Mouse (Mus musculus) midbrain, embryonic 15.5 days (tissue): ENCODE measurements around the gene Shisa8. TPM values are rescaled to one million over a fixed set of nuclear protein-coding genes. Genes with fewer than 3 reads are reported as not detected.
"Not testable (repeated sequence)": the region's sequence is repeated elsewhere in the genome, so short reads cannot be mapped to it uniquely, and the experiment has no call there.

Experiments
- ATAC-seq: fragments of 200-750 bp; cut with Nextera tagmentation; replicated peaks from 2 replicates; pipeline ENCODE4 v1.8.0; 2017; ENCODE audit warnings: moderate TSS enrichment
- H3K27ac ChIP-seq: fragments of 300-500 bp; sonication (generic); 2 replicates; pipeline ENCODE4 v1.5.1; 2015; ENCODE audit warnings: mild to moderate bottlenecking, inconsistent platforms
- H3K27me3 ChIP-seq: fragments of 300-500 bp; sonication (generic); replicated peaks from 2 replicates; pipeline ENCODE4 v1.6.1; 2015; ENCODE audit warnings: inconsistent platforms
- H3K36me3 ChIP-seq: fragments of 300-500 bp; sonication (generic); replicated peaks from 2 replicates; pipeline ENCODE4 v1.6.1; 2015; ENCODE audit warnings: inconsistent platforms
- H3K4me1 ChIP-seq: fragments of 300-500 bp; sonication (generic); 2 replicates; pipeline ENCODE4 v1.6.1; 2015; ENCODE audit warnings: inconsistent platforms
- H3K4me2 ChIP-seq: fragments of 300-500 bp; sonication (generic); 2 replicates; pipeline ENCODE4 v1.6.1; 2015; ENCODE audit warnings: inconsistent platforms, mild to moderate bottlenecking, moderate library complexity
- H3K4me3 ChIP-seq: fragments of 300-500 bp; sonication (generic); 2 replicates; pipeline ENCODE4 v1.5.1; 2015; ENCODE audit warnings: mild to moderate bottlenecking, inconsistent platforms
- H3K9ac ChIP-seq: fragments of 300-500 bp; sonication (generic); 2 replicates; pipeline ENCODE4 v1.6.1; 2015; ENCODE audit warnings: mild to moderate bottlenecking, inconsistent platforms
- H3K9me3 ChIP-seq: fragments of 300-500 bp; sonication (generic); 2 replicates; pipeline ENCODE4 v1.6.1; 2016; ENCODE audit warnings: inconsistent platforms
- WGBS: fragments of 180-500 bp; shearing (Covaris S2); methylation state at CpG from one replicate; pipeline ENCODE4 v1.1.7; 2015; ENCODE audit warnings: mixed read lengths; 5-methylcytosine and 5-hydroxymethylcytosine counted together
- polyA plus RNA-seq: library from polyadenylated mRNA; unstranded; fragments of >200 nt; fragmentation: Nextera tagmentation; extraction: Ambion mirVana; gene quantifications from 2 replicates; pipeline ENCODE4 v1.2.1, GENCODE M21; 2015

Shisa8 gene
- 1.1 and 1.5 TPM in 2 replicates for polyA plus RNA-seq

DNA sequence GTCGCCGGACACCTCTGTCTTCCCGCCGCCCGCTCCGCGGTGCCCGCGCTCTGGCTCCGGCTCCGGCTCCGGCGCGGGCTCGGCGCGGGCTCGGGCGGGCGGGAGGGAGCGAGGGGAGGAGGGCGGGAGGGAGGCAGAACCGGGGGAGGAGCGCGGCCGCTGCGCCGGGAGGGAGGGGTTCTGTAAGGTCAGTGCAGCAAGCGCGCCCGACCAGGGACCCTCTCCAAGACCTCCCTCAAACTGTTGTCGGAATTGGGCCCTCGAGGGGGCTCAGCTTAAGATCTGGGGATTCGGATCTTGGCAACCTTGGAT is at the start of gene Shisa8:
TSS of gene Shisa8 (minus strand) at position 64 of the 312 bp plus-strand sequence.
- peaks cover 29% of the 10 kb centered on the region for H3K4me1 ChIP-seq
- ATAC-seq: no peak
- H3K9me3 ChIP-seq: no peaks in the 10 kb centered on the region
- H3K4me2 ChIP-seq: peak within 1 kb of the TSS; percentile 69
- WGBS: 0% methylated on average over 29 of the region's 34 CpGs
- H3K36me3 ChIP-seq: no peaks in the 10 kb centered on the region
- no peak within 1 kb of the TSS for H3K27ac ChIP-seq
- peaks cover 63% of the 10 kb centered on the region for H3K27me3 ChIP-seq
- H3K4me3 ChIP-seq: peak within 1 kb of the TSS; percentile 37
- H3K9ac ChIP-seq: peak within 1 kb of the TSS; percentile 12

DNA sequence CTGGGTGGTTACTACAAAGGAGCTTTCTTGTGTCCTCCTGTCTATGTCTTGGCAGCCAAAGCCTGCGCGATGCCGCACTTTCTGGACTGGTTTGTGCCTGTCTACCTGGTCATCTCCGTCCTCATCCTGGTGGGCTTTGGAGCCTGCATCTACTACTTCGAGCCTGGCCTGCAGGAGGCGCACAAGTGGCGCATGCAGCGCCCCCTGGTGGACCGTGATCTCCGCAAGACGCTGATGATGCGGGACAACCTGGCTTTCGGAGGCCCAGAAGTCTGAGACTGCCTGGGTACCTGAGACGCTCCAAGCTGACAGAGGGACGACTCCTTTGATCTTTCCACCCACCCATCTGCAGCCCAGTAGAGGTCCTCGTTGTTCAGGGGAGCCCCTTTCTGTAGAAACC is 46.9 kb upstream of the Shisa8 start:
- Histone ChIP-seq H3K4me1 (peaks cover 31% of the 10 kb centered on the region), H3K4me2 (no peak overlapping the region), H3K27me3 (no peaks in the 10 kb centered on the region), H3K27ac (no peak overlapping the region), H3K36me3 (no peaks in the 10 kb centered on the region), H3K9ac (no peak overlapping the region), H3K4me3 (no peak overlapping the region), H3K9me3 (no peaks in the 10 kb centered on the region)
- 12% methylated on average over 16 of the region's 16 CpGs for WGBS
- no peak for ATAC-seq

DNA sequence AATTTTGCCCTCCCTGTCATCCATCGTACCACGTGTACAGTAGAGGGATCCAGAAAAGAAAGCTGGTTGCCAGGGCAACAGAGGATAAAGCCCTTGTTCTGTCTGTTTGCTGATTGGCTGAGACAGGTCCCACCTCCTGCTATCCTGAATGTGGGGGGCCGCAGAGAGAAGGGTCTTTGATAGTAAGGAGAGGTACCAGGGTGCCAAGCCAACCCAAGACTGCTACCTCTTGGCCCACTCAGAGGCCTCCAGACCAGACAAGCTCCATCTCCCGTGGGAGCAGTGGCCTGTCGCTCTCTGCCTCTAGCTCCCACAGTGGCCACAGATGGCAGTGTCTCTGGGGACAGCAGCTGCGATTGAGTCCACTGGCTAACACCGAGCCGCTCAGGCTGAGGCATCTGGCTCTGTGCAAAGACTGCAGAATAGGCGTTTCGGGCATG is 43.3 kb upstream of the Shisa8 start:
- WGBS: 1% methylated on average over 10 of the region's 10 CpGs

DNA sequence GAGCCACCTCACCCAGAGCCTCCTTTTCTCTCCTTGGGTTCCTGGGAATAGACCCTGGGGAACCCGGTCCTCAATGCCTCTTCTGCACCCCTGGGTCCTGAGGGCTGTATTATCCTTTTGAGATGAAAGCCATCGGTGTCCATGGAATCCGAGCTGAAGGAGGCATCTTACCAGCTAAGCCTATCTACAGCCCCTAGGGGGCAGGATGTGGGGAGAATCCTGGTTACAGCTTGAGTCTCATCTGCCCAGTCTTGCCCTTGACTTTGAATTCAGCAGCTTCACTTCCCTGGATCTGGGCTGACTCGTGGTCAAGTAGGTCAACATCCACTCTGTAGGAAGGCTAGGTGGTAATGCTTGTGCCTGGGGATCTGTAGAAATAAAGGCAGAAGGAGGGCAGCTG is 42.6 kb upstream of the Shisa8 start:
- H3K4me3 ChIP-seq: no peak overlapping the region; the same call in 1 of the 2 replicates
- no peak overlapping the region for H3K9ac ChIP-seq
- peak; percentile 10 for ATAC-seq
- no peaks in the 10 kb centered on the region for H3K27me3 ChIP-seq
- no peaks in the 10 kb centered on the region for H3K36me3 ChIP-seq
- peaks cover 31% of the 10 kb centered on the region for H3K4me1 ChIP-seq
- peak overlapping the region; percentile 89 for H3K27ac ChIP-seq
- WGBS: 44% methylated on average over 4 of the region's 4 CpGs
- no peaks in the 10 kb centered on the region for H3K9me3 ChIP-seq
- H3K4me2 ChIP-seq: peak overlapping the region; percentile 63

More for the DNA sequence above, 43.3 kb upstream of the Shisa8 start:
- Histone ChIP-seq H3K9me3 (no peaks in the 10 kb centered on the region), H3K27me3 (no peaks in the 10 kb centered on the region), H3K4me1 (peaks cover 31% of the 10 kb centered on the region), H3K4me3 (peak overlapping the region; percentile 53), H3K36me3 (no peaks in the 10 kb centered on the region), H3K4me2 (peak overlapping the region; percentile 63), H3K27ac (peak overlapping the region; percentile 89), H3K9ac (peak overlapping the region; percentile 66)
- peak; percentile 94 for ATAC-seq

DNA sequence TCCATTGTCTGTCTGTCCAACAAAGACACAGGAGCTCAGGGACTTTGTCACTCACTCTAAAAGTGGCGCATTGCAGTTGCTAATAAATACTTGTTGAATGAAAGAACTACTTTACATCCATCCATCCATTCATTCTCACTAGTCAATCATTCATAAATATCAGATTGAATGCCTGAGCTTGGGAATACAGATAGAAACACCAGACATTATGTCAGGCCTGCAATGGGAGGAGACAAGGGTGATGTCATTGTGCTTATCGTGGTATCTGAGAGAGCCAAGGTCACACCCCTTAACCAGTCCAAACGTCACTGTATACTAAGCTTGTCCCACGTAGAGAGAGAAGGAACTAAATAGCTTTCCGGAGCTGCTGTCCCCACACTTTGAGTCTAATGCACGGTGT is 39.5 kb upstream of the Shisa8 start, which contains the start of gene 1500009C09Rik:
TSS of gene 1500009C09Rik (plus strand) at position 301 of the 400 bp plus-strand sequence.
- H3K4me2 ChIP-seq: no peak within 1 kb of the TSS
- no peak within 1 kb of the TSS for H3K27ac ChIP-seq
- H3K27me3 ChIP-seq: no peaks in the 10 kb centered on the region
- H3K9ac ChIP-seq: no peak within 1 kb of the TSS
- H3K4me1 ChIP-seq: peaks cover 20% of the 10 kb centered on the region
- no peaks in the 10 kb centered on the region for H3K9me3 ChIP-seq
- ATAC-seq: no peak
- no peaks in the 10 kb centered on the region for H3K36me3 ChIP-seq
- no peak within 1 kb of the TSS for H3K4me3 ChIP-seq
- 91% methylated on average over 6 of the region's 6 CpGs for WGBS

DNA sequence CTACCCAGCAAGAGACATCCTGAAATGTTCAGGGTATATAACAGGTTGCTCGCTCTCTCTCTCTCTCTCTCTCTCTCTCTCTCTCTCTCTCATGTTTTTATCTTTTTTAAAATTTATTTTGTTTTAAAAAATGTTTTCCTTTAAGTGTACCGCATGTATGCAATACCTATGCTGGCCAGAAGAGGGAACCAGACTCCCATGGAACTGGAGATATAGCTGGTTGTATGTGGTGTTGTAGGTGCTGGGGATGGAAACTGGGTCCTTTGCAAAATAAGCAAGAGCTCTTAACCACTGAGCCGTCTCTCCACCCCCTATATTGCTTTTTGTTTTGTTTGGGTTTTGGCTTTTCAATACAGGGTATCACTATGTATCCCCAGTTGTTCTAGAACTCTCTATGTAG is 39.0 kb upstream of the Shisa8 start:
- no peak for ATAC-seq
- Histone ChIP-seq H3K4me2 (no peak overlapping the region), H3K27me3 (no peaks in the 10 kb centered on the region), H3K27ac (no peak overlapping the region), H3K4me1 (peaks cover 15% of the 10 kb centered on the region), H3K9ac (no peak overlapping the region), H3K36me3 (no peaks in the 10 kb centered on the region), H3K4me3 (no peak overlapping the region), H3K9me3 (no peaks in the 10 kb centered on the region)
- WGBS: 100% methylated on average over 3 of the region's 3 CpGs

DNA sequence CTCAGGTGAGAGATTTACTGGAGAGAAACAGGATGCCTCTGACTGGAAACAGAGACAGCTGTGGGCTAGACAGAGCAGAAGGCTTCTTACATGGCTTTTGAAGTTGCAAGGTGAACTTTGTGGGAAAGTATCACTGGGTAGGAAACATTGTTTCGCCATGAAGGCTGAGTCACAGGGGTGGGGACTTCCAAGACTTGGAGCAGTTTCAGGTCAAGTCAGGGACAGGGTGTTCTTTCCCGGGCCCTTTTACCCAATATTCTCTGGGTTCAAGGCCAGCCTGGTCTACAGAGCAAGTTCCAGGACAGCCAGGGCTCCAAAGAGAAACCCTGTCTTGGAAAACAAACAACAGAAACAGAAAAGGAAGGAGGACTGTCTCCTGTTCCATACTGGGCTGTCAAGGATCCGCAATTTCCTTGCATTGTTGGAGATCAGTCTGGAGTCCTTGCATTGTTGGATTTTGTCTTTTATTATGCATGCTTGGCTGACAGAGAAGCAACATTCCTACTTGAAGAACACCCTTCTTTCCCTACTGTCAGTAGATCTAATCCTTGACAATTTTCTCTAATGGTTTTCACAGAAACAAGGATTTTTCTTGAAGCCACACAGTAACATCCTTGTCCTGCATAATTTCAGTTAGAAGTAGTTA is 34.6 kb upstream of the Shisa8 start:
- Histone ChIP-seq H3K4me2 (no peak overlapping the region), H3K4me1 (peaks cover 9% of the 10 kb centered on the region), H3K9me3 (no peaks in the 10 kb centered on the region), H3K9ac (no peak overlapping the region), H3K27ac (no peak overlapping the region), H3K4me3 (no peak overlapping the region), H3K36me3 (no peaks in the 10 kb centered on the region), H3K27me3 (no peaks in the 10 kb centered on the region)
- WGBS: 79% methylated on average over 3 of the region's 3 CpGs
- ATAC-seq: no peak

DNA sequence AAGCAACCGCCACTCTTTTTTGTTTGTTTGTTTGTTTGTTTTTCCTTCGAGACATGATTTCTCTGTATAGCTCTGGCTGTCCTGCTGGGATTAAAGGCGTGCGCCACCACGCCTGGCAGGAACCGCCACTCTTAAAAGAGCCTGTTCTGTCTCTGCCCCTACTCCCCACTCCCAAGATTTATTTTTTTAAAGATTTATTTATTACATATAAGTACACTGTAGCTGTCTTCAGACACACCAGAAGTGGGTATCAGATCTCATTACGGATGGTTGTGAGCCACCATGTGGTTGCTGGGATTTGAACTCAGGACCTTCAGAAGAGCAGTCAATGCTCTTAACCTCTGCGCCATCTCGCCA is 32.2 kb upstream of the Shisa8 start:
- H3K36me3 ChIP-seq, H3K27me3 ChIP-seq, H3K9ac ChIP-seq, H3K4me1 ChIP-seq, H3K9me3 ChIP-seq: not testable (repeated sequence)
- H3K4me3 ChIP-seq: peak overlapping the region; percentile 60
- peak overlapping the region; percentile 59; the same call in 1 of the 2 replicates for H3K27ac ChIP-seq
- ATAC-seq: peak; percentile 49; the same call in 1 of the 2 replicates
- peak overlapping the region; percentile 84 for H3K4me2 ChIP-seq
- 22% methylated on average over 9 of the region's 9 CpGs for WGBS

DNA sequence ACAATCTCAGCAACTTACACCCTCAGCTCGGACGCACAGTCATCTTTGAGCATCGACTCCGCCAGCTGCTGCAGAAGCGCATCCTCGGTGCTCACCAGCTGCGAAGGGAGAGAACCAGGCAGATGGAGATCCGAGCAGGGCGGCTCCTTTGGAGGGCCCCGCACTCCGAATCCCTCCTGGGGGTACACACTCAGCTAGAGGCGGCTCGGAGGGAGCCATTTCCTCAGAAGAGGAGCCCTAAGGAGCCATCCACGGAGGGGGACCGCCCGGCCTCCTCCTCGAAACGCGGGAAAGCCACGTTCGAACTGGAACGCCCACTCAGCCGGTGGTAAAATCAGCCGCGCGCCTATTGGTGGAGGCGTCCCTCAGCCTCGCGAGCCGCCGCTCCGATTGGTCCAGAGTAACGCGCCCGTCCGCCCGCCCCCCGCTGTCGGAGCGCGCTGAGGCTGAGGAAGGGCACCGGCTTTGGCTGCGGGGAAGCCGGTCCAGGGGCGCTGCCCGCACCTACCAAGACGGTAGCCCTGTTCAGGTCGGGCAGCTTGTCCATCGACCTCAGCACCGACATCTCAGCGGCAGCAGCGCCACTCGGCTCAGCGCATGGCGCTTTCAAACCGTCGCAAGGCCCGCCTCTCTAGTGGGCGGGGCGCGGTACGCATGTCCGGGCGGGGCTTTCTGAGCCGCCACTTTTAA is 31.6 kb upstream of the Shisa8 start, which contains the start of gene Cenpm:
TSS of gene Cenpm (minus strand) at position 634 of the 690 bp plus-strand sequence.
- peak; percentile 98 for ATAC-seq
- H3K27me3 ChIP-seq: no peaks in the 10 kb centered on the region
- under 1% methylated on average over 65 of the region's 65 CpGs for WGBS

DNA sequence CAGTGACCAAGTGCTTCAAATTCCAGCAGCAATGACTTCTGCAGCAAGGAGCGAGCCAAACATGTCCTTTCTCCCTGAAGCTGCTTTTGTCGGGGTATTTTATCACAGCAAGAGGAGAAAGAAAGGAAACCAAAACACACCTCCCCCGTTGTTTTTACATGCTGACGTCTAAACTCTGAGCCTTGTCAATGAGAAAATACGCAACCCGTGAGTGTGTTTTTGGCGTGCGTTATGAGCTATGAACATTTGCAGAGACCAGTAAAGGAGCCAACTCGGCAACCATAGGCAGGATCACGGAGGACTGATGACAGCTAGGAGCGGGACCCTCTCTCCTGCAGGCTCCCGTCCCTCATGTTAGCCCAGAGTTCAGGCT is 31.1 kb upstream of the Shisa8 start:
- H3K27ac ChIP-seq: 0 out of 2 replicates have a peak overlapping the region, but pooled peaks have one; percentile 59
- no peaks in the 10 kb centered on the region for H3K27me3 ChIP-seq
- ATAC-seq: no peak
- H3K36me3 ChIP-seq: no peaks in the 10 kb centered on the region
- 8% methylated on average over 12 of the region's 12 CpGs for WGBS
- peaks cover 9% of the 10 kb centered on the region for H3K4me1 ChIP-seq
- peak overlapping the region; percentile 84 for H3K4me2 ChIP-seq
- peak overlapping the region; percentile 56 for H3K9ac ChIP-seq
- no peaks in the 10 kb centered on the region for H3K9me3 ChIP-seq
- H3K4me3 ChIP-seq: peak overlapping the region; percentile 60

More for the DNA sequence above, 31.6 kb upstream of the Shisa8 start, which contains the start of gene Cenpm:
- no peaks in the 10 kb centered on the region for H3K9me3 ChIP-seq
- H3K36me3 ChIP-seq: no peaks in the 10 kb centered on the region
- H3K4me2 ChIP-seq: peak within 1 kb of the TSS; percentile 84
- peak within 1 kb of the TSS; percentile 59 for H3K27ac ChIP-seq
- peak within 1 kb of the TSS; percentile 56 for H3K9ac ChIP-seq
- H3K4me3 ChIP-seq: peak within 1 kb of the TSS; percentile 60
- H3K4me1 ChIP-seq: peaks cover 9% of the 10 kb centered on the region

DNA sequence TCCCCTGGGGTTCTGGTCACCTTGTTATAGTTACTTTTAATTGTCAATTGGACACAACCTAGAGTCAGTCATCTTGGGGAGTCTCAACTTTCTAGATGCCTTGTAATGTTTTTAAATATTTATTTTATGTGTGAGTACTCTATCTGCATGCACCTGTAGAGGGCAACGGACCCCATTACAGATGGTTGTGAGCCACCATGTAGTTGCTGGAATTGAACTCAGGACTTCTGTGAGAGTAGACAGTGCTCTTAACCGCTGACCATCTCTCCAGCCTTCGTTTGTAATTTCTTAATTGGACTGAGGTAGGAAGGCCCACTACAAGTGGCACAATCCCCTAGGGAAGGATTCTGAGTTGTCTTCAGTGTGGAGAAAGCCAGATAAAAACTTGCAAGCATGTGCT is 30.7 kb upstream of the Shisa8 start:
- Histone ChIP-seq H3K4me2 (peak overlapping the region; percentile 84), H3K27me3 (no peaks in the 10 kb centered on the region), H3K36me3 (no peaks in the 10 kb centered on the region), H3K27ac (no peak overlapping the region), H3K4me1 (peaks cover 9% of the 10 kb centered on the region), H3K9me3 (no peaks in the 10 kb centered on the region), H3K4me3 (peak overlapping the region; percentile 60), H3K9ac (no peak overlapping the region; the same call in 1 of the 2 replicates)
- ATAC-seq: no peak
- WGBS: 73% methylated on average over 3 of the region's 3 CpGs

DNA sequence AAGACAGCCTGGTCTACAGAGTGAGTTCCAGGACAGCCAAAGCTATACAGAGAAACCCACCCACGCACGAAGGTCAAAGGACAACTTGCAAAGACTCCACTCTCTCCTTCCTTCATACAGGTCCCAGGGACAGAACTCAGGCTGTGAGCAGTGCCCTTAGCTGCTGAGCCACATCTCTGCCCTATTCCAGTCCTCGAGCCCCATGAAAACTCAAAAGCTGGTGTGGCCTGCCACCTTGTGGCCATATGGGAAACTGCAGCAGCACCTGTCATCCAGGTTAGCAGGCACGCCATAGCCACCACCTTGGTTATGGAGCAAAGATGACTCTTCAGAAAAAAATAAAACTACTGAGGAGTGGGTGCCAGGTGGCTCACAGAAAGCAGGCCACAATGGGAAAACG is 23.9 kb upstream of the Shisa8 start:
- no peaks in the 10 kb centered on the region for H3K4me1 ChIP-seq
- H3K27ac ChIP-seq: no peak overlapping the region
- H3K4me2 ChIP-seq: no peak overlapping the region
- peak; percentile 75 for ATAC-seq
- H3K9me3 ChIP-seq: no peaks in the 10 kb centered on the region
- WGBS: 20% methylated on average over 5 of the region's 5 CpGs
- H3K27me3 ChIP-seq: no peaks in the 10 kb centered on the region
- H3K9ac ChIP-seq: no peak overlapping the region
- H3K4me3 ChIP-seq: no peak overlapping the region
- no peaks in the 10 kb centered on the region for H3K36me3 ChIP-seq
